Mouse (Mus musculus) activated CD4-positive, CD25-positive, alpha-beta regulatory T cell, adult 9 weeks (primary cell): ENCODE measurements around the gene Mmp27. TPM values are rescaled to one million over a fixed set of nuclear protein-coding genes. Genes with fewer than 3 reads are reported as not detected.

Experiments used
- polyA plus RNA-seq: library from polyadenylated mRNA; unstranded; fragments of 100-300 nt; shearing (Covaris generic); gene quantifications from one replicate; pipeline ENCODE4 v1.2.1, GENCODE M21; 2017

The Mmp27 gene
- polyA plus RNA-seq, result not detected

DNA sequence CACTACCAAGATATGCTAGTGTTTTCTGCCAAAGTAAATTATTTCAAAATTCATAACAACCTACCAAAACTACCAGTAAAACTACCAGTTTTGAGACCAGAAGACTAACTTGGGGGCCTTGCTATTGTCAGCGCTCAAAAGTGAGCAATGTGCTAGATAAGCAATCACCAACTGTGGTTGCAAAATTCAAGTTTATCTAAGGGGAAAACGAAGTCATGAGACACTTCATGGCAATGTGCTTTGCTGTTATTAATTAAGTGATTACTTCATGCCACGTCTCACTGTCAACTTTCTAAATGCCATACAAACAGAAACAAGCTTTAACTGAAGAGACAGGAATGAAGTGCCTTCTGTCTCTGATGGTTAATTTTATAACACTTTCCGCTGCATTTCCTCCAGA lies at the start of gene Mmp27:
Gene Mmp27, plus strand, starts transcription at position 235 of the 400 bp plus-strand sequence.

GRCm38 (mm10) chr9:7558221-7559017 lies 12.8 kb upstream of the Mmp27 start, which contains the start of gene Mmp8:
Gene Mmp8, plus strand, starts transcription at chr9:7558456.

GRCm38 (mm10) chr9:7627931-7628330 lies 56.7 kb downstream of the Mmp27 start, which contains the start of gene Mmp20:
Gene Mmp20, plus strand, starts transcription at chr9:7628231.

Other genes starting within 250 kb of the Mmp27 start
- gene Mmp12, start 227.0 kb upstream of the Mmp27 start, polyA plus RNA-seq, result not detected
- gene Mmp1b, start 183.3 kb upstream of the Mmp27 start, polyA plus RNA-seq, result not detected
- gene Mmp3, start 125.6 kb upstream of the Mmp27 start, polyA plus RNA-seq, result not detected
- not detected for gene Mmp10, start 69.0 kb upstream of the Mmp27 start, polyA plus RNA-seq
- gene Mmp8, start 12.9 kb upstream of the Mmp27 start, polyA plus RNA-seq, result not detected
- gene Mmp20, start 56.8 kb downstream of the Mmp27 start, polyA plus RNA-seq, result not detected
- gene Mmp7, start 120.7 kb downstream of the Mmp27 start, polyA plus RNA-seq, result not detected
- 78.8 TPM for gene Tmem123, start 192.6 kb downstream of the Mmp27 start, polyA plus RNA-seq